Mouse (Mus musculus) heart, embryonic 16.5 days (tissue): ENCODE results near the gene Serpina1e. TPM values are rescaled to one million over a fixed set of nuclear protein-coding genes. Genes with fewer than 3 reads are reported as not detected.
"Not testable (repeated sequence)": the region's sequence is repeated elsewhere in the genome, so short reads cannot be mapped to it uniquely, and the experiment has no call there.

Experiments used
- ATAC-seq: fragments of 200-750 bp; cut with Nextera tagmentation; replicated peaks from 2 replicates; pipeline ENCODE4 v1.8.0; 2017; ENCODE audit warnings: moderate number of reproducible peaks; ENCODE audit not compliant: insufficient read depth, low FRiP score; ENCODE audit errors: extremely low read depth
- H3K27ac ChIP-seq: fragments of 300-500 bp; sonication (generic); 2 replicates; pipeline ENCODE4 v1.5.1; 2014; ENCODE audit warnings: mild to moderate bottlenecking, low read length, control low read depth, moderate library complexity
- H3K27me3 ChIP-seq: fragments of 300-500 bp; sonication (generic); 2 replicates; pipeline ENCODE4 v1.6.1; 2014; ENCODE audit warnings: low read length, mixed read lengths; ENCODE audit not compliant: control insufficient read depth, insufficient read depth
- H3K36me3 ChIP-seq: fragments of 300-500 bp; sonication (generic); 2 replicates; pipeline ENCODE4 v1.6.1; 2014; ENCODE audit not compliant: control insufficient read depth, insufficient read depth
- H3K4me1 ChIP-seq: fragments of 300-500 bp; sonication (generic); 2 replicates; pipeline ENCODE4 v1.6.1; 2014; ENCODE audit warnings: low read length, mixed read lengths; ENCODE audit not compliant: control insufficient read depth, insufficient read depth
- H3K4me2 ChIP-seq: fragments of 300-500 bp; sonication (generic); 2 replicates; pipeline ENCODE4 v1.6.1; 2014; ENCODE audit warnings: low read depth, mild to moderate bottlenecking, control low read depth, low read length
- H3K4me3 ChIP-seq: fragments of 300-500 bp; sonication (generic); 2 replicates; pipeline ENCODE4 v1.5.1; 2014; ENCODE audit warnings: mild to moderate bottlenecking, control low read depth, low read length
- H3K9ac ChIP-seq: fragments of 300-500 bp; sonication (generic); 2 replicates; pipeline ENCODE4 v1.6.1; 2014; ENCODE audit warnings: low read length, control low read depth
- H3K9me3 ChIP-seq: fragments of 300-500 bp; sonication (generic); replicated peaks from 2 replicates; pipeline ENCODE4 v1.6.1; 2016; ENCODE audit warnings: low read length; ENCODE audit not compliant: control insufficient read depth
- WGBS: fragments of 180-500 bp; shearing (Covaris S2); extraction: QIAGEN DNeasy Blood & Tissue Kit; methylation state at CpG from one replicate; pipeline ENCODE4 v1.1.7; 2014; 5-methylcytosine and 5-hydroxymethylcytosine counted together
- polyA plus RNA-seq: library from polyadenylated mRNA; unstranded; fragments of >200 nt; fragmentation: Nextera tagmentation; extraction: Ambion mirVana; gene quantifications from 2 replicates; pipeline ENCODE4 v1.2.1, GENCODE M21; 2015

The Serpina1e gene
- polyA plus RNA-seq, 1 experiment from 2014 or later, result 0.22 TPM

- H3K4me3 ChIP-seq, result no peak overlapping the region
- H3K27me3 ChIP-seq, result no peaks in the 10 kb centered on the region
- no peak overlapping the region for H3K4me2 ChIP-seq
- no peak overlapping the region for H3K27ac ChIP-seq
- H3K9me3 ChIP-seq, result 0 out of 2 replicates have a peak, but pooled peaks cover 2% of the 10 kb centered on the region
- 72% methylated on average over 4 of the region's 4 CpGs for WGBS
- H3K9ac ChIP-seq, result no peak overlapping the region
- no peak for ATAC-seq
- H3K4me1 ChIP-seq, result no peaks in the 10 kb centered on the region
- H3K36me3 ChIP-seq, result no peaks in the 10 kb centered on the region
Measured at GRCm38 (mm10) chr12:103971080-103971479, 12.3 kb upstream of the Serpina1e start.

GRCm38 (mm10) chr12:103969577-103970116, 10.9 kb upstream of the Serpina1e start:
- H3K27me3 ChIP-seq, result no peaks in the 10 kb centered on the region
- H3K4me1 ChIP-seq, result no peaks in the 10 kb centered on the region
- no peak overlapping the region for H3K4me2 ChIP-seq
- H3K36me3 ChIP-seq, result no peaks in the 10 kb centered on the region
- no peak for ATAC-seq
- no peak overlapping the region for H3K9ac ChIP-seq
- H3K4me3 ChIP-seq, result no peak overlapping the region
- 84% methylated on average over 9 of the region's 9 CpGs for WGBS
- H3K9me3 ChIP-seq, result 0 out of 2 replicates have a peak, but pooled peaks cover 2% of the 10 kb centered on the region
- H3K27ac ChIP-seq, result no peak overlapping the region

- H3K4me3 ChIP-seq, result no peak overlapping the region
- H3K36me3 ChIP-seq, result no peaks in the 10 kb centered on the region
- no peaks in the 10 kb centered on the region for H3K4me1 ChIP-seq
- H3K27ac ChIP-seq, result no peak overlapping the region
- WGBS, result 60% methylated on average over 3 of the region's 3 CpGs
- no peak for ATAC-seq
- no peaks in the 10 kb centered on the region for H3K27me3 ChIP-seq
- H3K4me2 ChIP-seq, result no peak overlapping the region
- H3K9ac ChIP-seq, result no peak overlapping the region
- H3K9me3 ChIP-seq, result 0 out of 2 replicates have a peak, but pooled peaks cover 2% of the 10 kb centered on the region
Measured at GRCm38 (mm10) chr12:103966761-103967160, 8.0 kb upstream of the Serpina1e start.

- Histone ChIP-seq H3K4me3 (no peak overlapping the region), H3K4me2 (no peak overlapping the region), H3K4me1 (no peaks in the 10 kb centered on the region), H3K9me3 (0 out of 2 replicates have a peak, but pooled peaks cover under 1% of the 10 kb centered on the region), H3K27ac (no peak overlapping the region), H3K27me3 (no peaks in the 10 kb centered on the region), H3K36me3 (no peaks in the 10 kb centered on the region), H3K9ac (no peak overlapping the region)
- ATAC-seq, result no peak
- 80% methylated on average over 4 of the region's 4 CpGs for WGBS
Measured at GRCm38 (mm10) chr12:103963288-103963687, 4.5 kb upstream of the Serpina1e start.

- Histone ChIP-seq H3K36me3 (no peaks in the 10 kb centered on the region), H3K9ac (no peak overlapping the region), H3K4me3 (no peak overlapping the region), H3K27ac (no peak overlapping the region), H3K4me2 (no peak overlapping the region), H3K27me3 (no peaks in the 10 kb centered on the region), H3K4me1 (no peaks in the 10 kb centered on the region), H3K9me3 (no peaks in the 10 kb centered on the region)
- ATAC-seq, result no peak
- WGBS, result 76% methylated on average over 8 of the region's 8 CpGs
Measured at GRCm38 (mm10) chr12:103962860-103963259, 4.1 kb upstream of the Serpina1e start.

- no peak overlapping the region for H3K9ac ChIP-seq
- H3K27me3 ChIP-seq, result no peaks in the 10 kb centered on the region
- H3K36me3 ChIP-seq, result no peaks in the 10 kb centered on the region
- 70% methylated on average over 5 of the region's 5 CpGs for WGBS
- ATAC-seq, result no peak
- H3K4me2 ChIP-seq, result no peak overlapping the region
- H3K9me3 ChIP-seq, result no peaks in the 10 kb centered on the region
- H3K4me3 ChIP-seq, result no peak overlapping the region
- H3K27ac ChIP-seq, result no peak overlapping the region
- no peaks in the 10 kb centered on the region for H3K4me1 ChIP-seq
Measured at GRCm38 (mm10) chr12:103962337-103962736, 3.6 kb upstream of the Serpina1e start.

GRCm38 (mm10) chr12:103961716-103962115, 2.9 kb upstream of the Serpina1e start:
- Histone ChIP-seq H3K36me3 (no peaks in the 10 kb centered on the region), H3K27ac (no peak overlapping the region), H3K4me2 (no peak overlapping the region), H3K4me3 (no peak overlapping the region), H3K4me1 (no peaks in the 10 kb centered on the region), H3K9ac (no peak overlapping the region), H3K9me3 (no peaks in the 10 kb centered on the region), H3K27me3 (no peaks in the 10 kb centered on the region)
- WGBS, result 88% methylated on average over 1 of the region's 1 CpGs
- ATAC-seq, result no peak

- not testable (repeated sequence) for H3K27me3 ChIP-seq, H3K4me2 ChIP-seq, H3K27ac ChIP-seq, H3K36me3 ChIP-seq, H3K4me1 ChIP-seq, ATAC-seq, H3K9me3 ChIP-seq, H3K9ac ChIP-seq, H3K4me3 ChIP-seq
- 65% methylated on average over 2 of the region's 2 CpGs for WGBS
Measured at GRCm38 (mm10) chr12:103956555-103956954, 2.2 kb downstream of the Serpina1e start.

GRCm38 (mm10) chr12:103952972-103953371, 5.8 kb downstream of the Serpina1e start:
- not testable (repeated sequence) for H3K9me3 ChIP-seq, H3K4me2 ChIP-seq, H3K4me3 ChIP-seq, H3K27ac ChIP-seq, H3K4me1 ChIP-seq, H3K9ac ChIP-seq, ATAC-seq, H3K36me3 ChIP-seq, H3K27me3 ChIP-seq
- WGBS, result 67% methylated on average over 3 of the region's 3 CpGs
